Mouse (Mus musculus): Measurements from ENCODE around the gene Nf1. TPM values are rescaled to one million over a fixed set of nuclear protein-coding genes. Genes with fewer than 3 reads are reported as not detected.

The Nf1 gene
- total RNA-seq, 2 experiments from 2014 or later, result 60.4 to 69.7 TPM

GRCm38 (mm10) chr11:79328060-79328459 is 11.4 kb upstream of the Nf1 start:
- no peak for DNase-seq

- DNase-seq, result no peak
These were observed 9.9 kb upstream of the Nf1 start for GRCm38 (mm10) chr11:79329585-79329984.

GRCm38 (mm10) chr11:79335077-79335476 is 4.4 kb upstream of the Nf1 start:
- DNase-seq, result no peak

GRCm38 (mm10) chr11:79336722-79337267 is 2.7 kb upstream of the Nf1 start:
- DNase-seq, result peak in 1 of 2 experiments; percentile 12

DNA sequence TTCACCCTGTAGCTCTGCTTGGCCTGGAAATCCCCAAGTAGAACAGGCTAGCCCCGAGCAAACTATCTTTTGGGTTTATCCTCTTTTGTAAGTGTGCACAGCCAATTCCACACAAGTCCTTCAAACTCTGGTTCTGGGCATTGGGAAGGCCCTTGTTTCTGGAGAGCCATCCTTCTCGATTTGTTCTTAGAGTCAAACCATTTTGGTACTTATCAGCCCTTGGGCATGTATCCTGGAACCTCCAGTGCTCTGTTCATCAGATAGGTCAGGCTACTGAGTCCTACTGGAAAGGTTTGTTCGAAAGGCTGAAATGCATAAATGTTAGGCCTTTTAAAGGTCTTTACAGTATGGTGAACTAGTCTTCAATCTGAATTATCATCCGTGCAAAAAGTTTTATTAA is 872 bp upstream of the Nf1 start:
- DNase-seq, result no peak

DNA sequence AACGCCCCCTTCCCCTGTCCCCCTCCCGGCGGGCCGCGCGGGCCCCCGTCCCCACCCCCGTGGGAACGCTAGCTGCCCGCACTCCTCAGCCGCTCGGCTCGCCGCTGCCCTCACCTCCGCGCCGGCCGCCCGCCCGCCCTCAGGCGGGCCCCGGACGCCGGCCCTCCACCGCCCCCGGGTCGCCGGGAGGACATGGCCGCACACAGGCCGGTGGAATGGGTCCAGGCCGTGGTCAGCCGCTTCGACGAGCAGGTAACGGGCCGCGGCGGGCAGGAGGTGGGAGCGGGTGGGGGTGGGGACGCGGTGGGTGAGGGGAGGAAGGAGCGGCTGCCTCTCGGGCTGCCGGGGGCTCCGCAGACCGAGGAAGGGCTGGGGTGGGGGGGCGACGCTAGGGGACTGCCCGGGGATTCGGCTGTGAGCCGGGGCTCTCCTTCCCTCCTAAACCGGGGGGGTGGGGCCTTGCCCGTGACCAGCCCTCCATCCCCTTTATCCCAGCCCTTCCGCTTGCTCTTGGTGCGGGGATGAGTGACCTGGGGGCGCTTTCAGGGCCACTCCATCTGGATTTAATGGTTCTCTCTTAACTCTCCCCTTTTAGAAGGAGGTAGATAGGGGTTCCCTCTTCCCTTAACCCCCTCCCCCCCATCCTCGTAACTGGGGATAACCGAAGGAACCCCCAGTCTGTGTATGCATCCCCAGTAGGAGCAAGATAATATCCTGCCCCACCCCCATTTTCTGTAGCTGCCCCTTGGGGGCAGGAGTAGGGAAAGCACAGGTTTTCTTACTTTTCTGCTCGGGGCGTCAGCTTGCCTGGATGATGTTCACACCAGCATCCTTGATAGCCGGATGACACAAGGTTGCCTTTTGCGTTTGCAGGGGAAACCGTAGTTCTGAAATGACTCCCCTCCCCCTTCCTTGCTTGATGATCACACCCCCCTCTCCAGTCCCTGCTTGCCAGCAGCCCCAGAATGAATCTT is 602 bp downstream of the Nf1 start:
- DNase-seq, result peak; percentile 36 to 67

DNA sequence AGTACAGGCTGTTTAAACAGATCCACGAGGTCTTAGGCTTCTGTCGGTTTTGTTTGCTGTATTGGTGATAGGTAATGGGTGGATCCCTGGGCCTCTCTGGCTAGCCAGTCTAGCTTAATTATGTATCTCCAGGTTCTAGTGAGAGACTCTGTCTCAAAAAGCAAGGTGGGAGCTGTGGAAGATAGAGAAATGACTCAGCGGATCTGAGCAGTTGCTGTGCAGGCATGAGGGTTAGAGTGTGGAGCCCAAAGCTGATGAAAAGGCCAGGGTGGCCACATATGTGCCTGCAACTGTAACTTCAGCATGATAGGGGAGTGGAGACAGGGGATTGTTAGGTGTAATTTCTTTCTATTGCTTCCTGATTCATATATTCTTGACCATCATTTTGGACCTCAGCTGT is 17.5 kb downstream of the Nf1 start:
- DNase-seq, result no peak

DNA sequence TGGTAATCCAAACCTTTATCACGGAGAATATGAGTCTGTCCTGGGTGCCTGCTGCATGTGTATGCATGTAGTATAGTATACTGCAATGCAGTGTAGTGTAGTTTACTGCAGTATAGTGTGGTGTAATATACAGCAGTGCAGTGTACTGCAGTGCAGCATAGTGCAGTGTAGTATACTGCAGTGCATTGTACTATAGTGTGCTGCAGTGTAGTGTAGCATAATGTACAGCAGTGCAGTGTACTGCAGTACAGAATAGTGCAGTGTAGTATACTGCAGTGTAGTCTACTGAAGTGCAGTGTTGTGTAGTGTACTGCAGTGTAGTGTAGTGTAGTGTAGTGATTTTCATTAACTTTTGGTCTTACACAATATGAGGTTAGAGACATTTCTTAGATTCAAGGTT is 17.9 kb downstream of the Nf1 start:
- no peak for DNase-seq

- DNase-seq, result no peak
These were observed 25.5 kb downstream of the Nf1 start for GRCm38 (mm10) chr11:79364956-79365355.

DNA sequence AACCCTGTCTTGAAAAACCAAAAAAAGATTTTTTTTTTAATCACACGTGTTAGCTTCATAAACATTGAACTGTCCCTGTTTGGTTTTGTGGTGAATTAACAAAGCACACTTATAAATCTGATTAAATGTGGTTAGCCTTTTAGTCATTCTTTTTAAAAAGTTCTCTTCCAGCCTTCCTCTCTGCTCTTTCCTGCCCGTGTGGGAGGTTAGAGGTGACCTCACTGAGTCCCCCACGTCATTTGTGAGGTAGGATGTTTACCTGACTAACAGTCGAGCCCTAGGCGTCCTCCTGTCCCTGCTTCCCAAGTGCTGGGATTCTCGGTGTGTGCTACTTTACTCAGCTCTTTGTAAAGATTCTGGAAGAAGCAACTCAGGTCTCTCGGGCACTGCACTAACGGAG is 26.8 kb downstream of the Nf1 start:
- no peak for DNase-seq

GRCm38 (mm10) chr11:79373031-79373430 is 33.5 kb downstream of the Nf1 start:
- DNase-seq, result no peak

DNA sequence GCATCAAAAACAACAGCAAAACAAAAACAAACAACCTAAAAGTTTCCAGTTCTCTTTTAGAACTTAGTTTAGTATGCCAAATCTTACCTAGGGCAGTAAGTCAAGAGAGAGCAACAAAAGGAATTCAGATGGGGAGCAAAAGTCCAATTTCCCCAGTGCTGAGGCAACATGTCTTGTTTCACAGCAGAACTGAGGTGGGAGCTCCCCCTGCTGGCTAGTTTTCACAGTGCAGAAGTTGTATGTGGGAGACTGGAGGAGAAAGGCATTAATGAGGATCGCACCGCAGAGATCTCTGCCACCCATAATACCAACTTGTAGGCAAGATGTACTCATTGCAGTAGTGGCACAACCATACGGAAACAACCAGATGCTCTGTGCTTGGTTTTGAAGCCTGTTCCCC is 58.8 kb downstream of the Nf1 start:
- DNase-seq, result peak; percentile 91 to 93

DNA sequence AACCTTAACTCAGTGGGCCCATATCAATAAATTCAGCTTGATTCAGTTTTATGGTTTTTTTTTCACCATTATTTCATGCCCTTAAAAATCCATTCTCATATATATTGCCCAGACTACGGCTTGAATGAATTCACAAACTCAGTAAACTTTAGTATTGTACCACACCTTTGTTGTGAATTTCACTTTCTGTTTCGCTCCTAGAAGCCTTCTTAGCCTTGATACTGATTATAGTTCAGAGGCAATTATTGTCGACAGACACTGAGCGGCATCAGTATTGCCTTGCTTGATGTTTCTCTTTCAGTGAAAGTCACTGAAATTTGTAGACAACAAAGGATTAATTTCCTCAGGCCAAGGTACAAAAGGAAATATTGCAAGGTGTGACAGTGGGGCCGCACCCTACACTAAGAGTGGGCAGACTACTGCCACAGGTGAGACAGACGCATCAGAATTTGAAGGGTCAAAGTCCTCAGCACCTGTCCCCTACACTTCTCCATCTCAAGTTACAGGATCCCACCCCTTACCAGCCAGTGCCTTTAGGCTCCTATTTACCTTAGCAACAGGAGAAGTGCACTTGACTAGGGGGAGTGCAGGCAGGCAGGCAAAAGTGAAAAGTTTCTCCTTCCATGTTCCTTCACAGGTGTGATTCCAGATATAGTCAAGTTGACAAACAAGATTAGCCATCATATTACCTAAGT is 64.3 kb downstream of the Nf1 start:
- no peak for DNase-seq

DNA sequence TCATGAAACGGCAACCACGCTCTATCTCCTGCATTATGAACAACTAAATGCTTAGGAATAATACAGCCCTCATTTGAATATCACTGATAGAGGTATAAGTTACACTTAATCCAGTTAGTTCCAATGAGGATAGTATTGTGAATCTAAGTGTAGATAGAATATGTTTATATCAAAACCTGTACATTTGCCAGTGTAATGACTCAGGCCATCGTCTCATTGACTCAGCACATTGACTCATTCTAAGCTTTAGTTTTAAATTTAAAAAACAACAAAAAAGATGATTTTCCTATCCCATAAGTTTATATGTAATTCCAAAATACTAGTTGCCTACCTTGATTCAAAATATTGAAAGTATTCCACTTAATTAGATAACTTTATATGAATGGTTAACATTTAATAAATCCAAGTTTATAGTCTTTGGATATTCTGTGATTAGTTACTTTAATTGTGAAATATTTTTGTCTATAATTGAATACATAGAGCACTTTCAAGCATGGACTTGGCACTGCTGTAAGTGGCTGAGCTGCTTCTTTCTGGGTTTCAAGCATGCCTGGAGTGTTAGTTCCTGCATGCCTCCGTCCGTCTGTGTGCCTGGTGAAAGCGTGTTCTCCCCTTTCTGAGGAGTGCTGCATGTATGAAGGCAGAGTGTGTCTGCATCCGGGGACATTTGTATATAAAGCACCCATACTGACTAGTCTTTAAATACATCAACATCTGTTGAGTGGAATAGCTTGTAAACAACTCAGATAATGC is 74.4 kb downstream of the Nf1 start:
- DNase-seq, result no peak

DNA sequence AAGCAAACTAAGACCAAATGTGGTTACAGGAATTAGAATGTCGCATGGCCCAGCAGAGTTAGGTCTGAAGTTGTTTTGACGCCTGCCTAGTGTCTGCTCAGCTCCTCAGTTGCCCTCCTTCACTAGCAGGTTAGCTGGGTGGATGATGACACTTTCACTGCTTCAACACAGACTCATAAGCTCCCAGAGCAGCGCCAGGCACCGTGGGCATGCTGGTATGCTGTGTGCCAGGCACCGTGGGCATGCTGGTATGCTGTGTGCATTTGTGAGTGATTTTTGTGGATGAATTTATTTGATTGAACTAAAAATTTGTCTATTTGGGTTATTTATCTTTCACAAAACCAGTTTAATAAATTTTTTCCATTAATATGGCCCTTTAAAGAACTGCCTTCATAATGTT is 83.0 kb downstream of the Nf1 start:
- no peak for DNase-seq

DNA sequence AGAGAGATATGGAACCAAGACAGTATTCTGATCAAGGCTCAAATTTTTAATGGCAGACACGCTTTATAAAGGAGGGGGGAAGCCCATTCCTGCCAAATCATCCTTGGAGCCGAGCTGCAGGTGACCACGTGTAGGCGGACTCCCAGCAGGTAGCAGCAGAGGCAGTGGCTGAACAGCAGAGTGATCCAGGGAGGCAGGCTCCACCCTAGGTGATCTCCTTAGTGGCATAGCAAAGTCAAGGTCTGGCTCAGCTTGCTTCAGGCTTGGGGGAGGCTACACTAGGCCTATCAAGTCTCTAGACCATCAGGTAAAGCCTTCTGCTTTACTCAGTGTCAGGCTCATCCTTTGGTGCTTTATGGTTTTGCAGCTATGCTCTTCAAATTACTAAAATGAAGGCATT is 87.1 kb downstream of the Nf1 start:
- DNase-seq, result no peak

DNA sequence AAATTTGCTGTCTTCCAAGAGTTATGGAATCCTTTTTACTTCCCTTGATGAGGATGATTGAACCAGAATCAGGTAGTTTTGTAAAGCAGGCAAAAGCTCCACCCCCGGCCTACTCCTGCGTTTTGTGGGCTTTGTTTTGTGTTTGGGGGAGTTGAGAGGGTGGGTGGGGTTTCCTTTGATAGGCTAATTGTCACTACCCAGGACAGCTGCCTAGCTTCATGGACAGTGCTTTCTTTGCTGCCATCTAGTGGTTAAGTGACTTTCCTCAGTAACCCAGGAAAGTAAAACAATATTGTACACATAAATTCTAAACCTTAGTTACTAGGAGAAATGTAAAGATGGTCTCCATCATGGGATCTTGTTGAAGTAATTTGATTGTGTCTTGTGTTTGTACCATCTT is 88.1 kb downstream of the Nf1 start:
- DNase-seq, result peak; percentile 8 to 49

GRCm38 (mm10) chr11:79435252-79435651 is 95.8 kb downstream of the Nf1 start:
- no peak for DNase-seq

DNA sequence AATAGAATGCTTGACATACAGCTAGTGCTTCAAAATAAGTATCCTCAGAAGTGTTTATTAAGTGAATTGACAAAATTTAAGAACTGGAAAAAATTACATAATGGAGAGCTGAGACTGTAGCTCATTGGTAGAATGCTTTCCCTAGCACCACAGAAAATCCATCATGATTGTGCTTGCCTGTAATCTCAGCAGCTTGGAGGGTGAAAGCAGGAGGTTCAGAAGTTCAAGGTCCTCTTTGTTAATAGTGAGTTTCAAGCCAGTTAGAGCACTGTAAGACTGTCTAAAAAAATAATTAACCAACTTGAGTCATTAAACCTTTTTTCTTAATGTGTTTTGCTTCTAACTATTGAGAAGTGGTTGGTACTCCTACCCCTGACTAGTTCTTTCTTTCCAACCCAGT is 108.9 kb downstream of the Nf1 start:
- DNase-seq, result no peak

GRCm38 (mm10) chr11:79452966-79453365 is 113.5 kb downstream of the Nf1 start:
- no peak for DNase-seq

DNA sequence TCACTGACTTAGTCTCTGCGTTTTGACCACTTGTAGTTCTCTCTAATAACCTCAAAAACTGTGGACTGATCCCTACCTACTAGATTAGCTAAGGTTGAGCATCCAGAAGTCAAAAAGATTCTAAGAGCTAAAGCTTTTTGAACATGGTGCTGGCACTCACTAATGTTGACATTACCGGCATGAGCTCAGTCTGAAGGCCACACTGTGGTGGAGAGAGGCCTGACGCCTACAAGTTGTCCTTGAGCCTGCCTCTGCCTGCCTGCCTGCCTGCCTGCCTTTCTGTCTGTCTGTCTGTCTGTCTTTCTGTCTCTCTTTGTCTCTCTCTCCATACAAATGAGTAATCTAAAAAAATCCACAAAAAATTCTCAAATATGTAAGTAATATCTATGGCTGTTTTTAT is 118.4 kb downstream of the Nf1 start:
- DNase-seq, result peak; percentile 71

DNA sequence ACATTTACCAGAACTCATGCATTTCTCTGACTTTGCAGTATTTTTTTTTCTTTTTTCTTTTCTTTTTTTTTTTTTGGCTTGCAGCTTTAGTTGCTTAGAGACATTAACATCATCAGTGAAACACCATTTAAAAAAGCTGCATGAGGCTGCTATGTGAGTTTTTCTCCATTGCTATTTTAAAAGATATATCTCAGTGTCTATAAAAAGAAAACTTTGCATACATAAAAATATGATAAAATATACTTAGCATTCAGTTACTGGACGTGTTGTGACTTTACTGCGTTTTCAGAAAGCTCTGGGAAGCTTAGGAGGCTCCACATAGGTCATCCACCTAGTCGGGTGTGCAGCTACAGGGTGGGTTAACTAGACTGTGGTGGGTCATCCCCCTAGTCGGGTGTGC is 120.4 kb downstream of the Nf1 start:
- no peak for DNase-seq

Data from adrenal gland, postnatal 36 days (tissue).